ENCODE assay signal across 10 mouse cellular contexts in the genomic region with DNA sequence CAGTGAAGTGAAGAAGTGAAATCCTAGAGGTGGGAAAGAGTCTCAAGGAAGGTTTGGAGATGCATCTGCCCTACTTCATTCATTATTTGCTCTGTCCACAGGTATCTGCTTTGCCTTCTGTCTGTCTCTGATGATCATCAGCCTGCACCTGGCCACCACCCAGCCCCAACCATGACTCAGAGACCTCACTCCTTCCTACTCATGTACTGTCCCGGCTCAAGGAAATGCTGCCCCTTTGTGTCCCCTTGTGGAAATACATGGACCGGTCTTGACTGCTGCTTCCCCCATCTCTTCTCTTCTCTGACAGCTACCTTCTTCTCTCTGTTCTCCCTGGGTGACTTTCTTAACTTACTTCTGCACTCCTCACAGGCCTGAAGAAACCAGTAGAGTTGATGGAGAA. TPM values are rescaled to one million over a fixed set of nuclear protein-coding genes. Genes with fewer than 3 reads are reported as not detected.
DNase-seq lines count a peak whose midpoint lies in the region; ATAC-seq and TF ChIP-seq lines count a peak whose summit lies in the region.
"Had no signal": no experiment of that assay in that cellular context is flagged by ENCODE, and none has a peak within 500 bp of the region (broad histone marks: within the 10 kb centered on the region; RNA-seq: fewer than 3 reads in every experiment).

No protein-coding gene starts in this region.

- peak; percentile 54 for DNase-seq in adrenal gland, postnatal 10 days
- no peak for DNase-seq in adrenal gland, adult 18-20 months (ENCODE audit: low spot score in 2 of 2)
- DNase-seq in testis, postnatal 10 days (ENCODE audit: low spot score): peak; percentile 52
- DNase-seq in testis, postnatal 14 days (ENCODE audit: low spot score): no peak
- peak; percentile 64 for DNase-seq in stomach, postnatal 0 days (ENCODE audit: low spot score)
- DNase-seq in hindbrain, embryonic 10.5 days (ENCODE audit: low spot score): no peak
- DNase-seq in gastrocnemius, postnatal 25 days: no peak

- no peak overlapping the region for H3K9ac ChIP-seq in heart, embryonic 16.5 days (ENCODE audit: low read length)
- H3K9ac ChIP-seq in stomach, postnatal 0 days (ENCODE audit: low read length): no peak overlapping the region
- H3K9ac ChIP-seq: midbrain, embryonic 12.5 days had no signal

- 39% methylated on average over 2 of the region's 2 CpGs for WGBS in heart, embryonic 16.5 days
- 32% methylated on average over 2 of the region's 2 CpGs for WGBS in stomach, postnatal 0 days
- 48% methylated on average over 2 of the region's 2 CpGs for WGBS in hindbrain, embryonic 10.5 days

- no peaks in the 10 kb centered on the region for H3K4me1 ChIP-seq in heart, embryonic 16.5 days (ENCODE audit: control insufficient read depth, insufficient read depth, low read length)
- H3K4me1 ChIP-seq in stomach, postnatal 0 days (replicated peaks; ENCODE audit: control insufficient read depth, insufficient read depth): no peaks in the 10 kb centered on the region
- no peaks in the 10 kb centered on the region for H3K4me1 ChIP-seq in hindbrain, embryonic 10.5 days (replicated peaks)
- H3K4me1 ChIP-seq: midbrain, embryonic 12.5 days had no signal

- no peak overlapping the region for H3K27ac ChIP-seq in heart, embryonic 16.5 days (ENCODE audit: low read length)
- H3K27ac ChIP-seq in stomach, postnatal 0 days (replicated peaks): no peak overlapping the region
- no peak overlapping the region for H3K27ac ChIP-seq in hindbrain, embryonic 10.5 days
- H3K27ac ChIP-seq: midbrain, embryonic 12.5 days had no signal

- H3K4me3 ChIP-seq in heart, embryonic 16.5 days (ENCODE audit: low read length): no peak overlapping the region
- H3K4me3 ChIP-seq in stomach, postnatal 0 days (ENCODE audit: low read depth, low read length): no peak overlapping the region
- no peak overlapping the region for H3K4me3 ChIP-seq in hindbrain, embryonic 10.5 days
- H3K4me3 ChIP-seq: midbrain, embryonic 12.5 days had no signal

- H3K9me3 ChIP-seq in heart, embryonic 16.5 days (replicated peaks; ENCODE audit: control insufficient read depth, low read length): no peaks in the 10 kb centered on the region
- no peaks in the 10 kb centered on the region for H3K9me3 ChIP-seq in stomach, postnatal 0 days (ENCODE audit: control insufficient read depth, low read length)
- H3K9me3 ChIP-seq in hindbrain, embryonic 10.5 days: no peaks in the 10 kb centered on the region
- H3K9me3 ChIP-seq: midbrain, embryonic 12.5 days had no signal

- no peak for TF ChIP-seq EP300 in stomach, postnatal 0 days (optimal IDR thresholded peaks at IDR 0.05)

- ATAC-seq in heart, embryonic 16.5 days (replicated peaks; ENCODE audit: extremely low read depth, insufficient read depth, low FRiP score): peak; percentile 75
- ATAC-seq in stomach, postnatal 0 days (ENCODE audit: low FRiP score, low TSS enrichment): peak; percentile 82
- ATAC-seq: CD4-positive, CD25-positive, alpha-beta regulatory T cell, adult 4 months had no signal

- TF ChIP-seq CTCF in stomach, postnatal 0 days (IDR thresholded peaks at IDR 0.05; ENCODE audit: low read depth): peak; percentile 71

- no peaks in the 10 kb centered on the region for H3K36me3 ChIP-seq in heart, embryonic 16.5 days (ENCODE audit: control insufficient read depth, insufficient read depth)
- H3K36me3 ChIP-seq in stomach, postnatal 0 days (ENCODE audit: control insufficient read depth, insufficient read depth, low read length): no peaks in the 10 kb centered on the region
- no peaks in the 10 kb centered on the region for H3K36me3 ChIP-seq in hindbrain, embryonic 10.5 days
- H3K36me3 ChIP-seq: midbrain, embryonic 12.5 days had no signal

- no peaks in the 10 kb centered on the region for H3K27me3 ChIP-seq in heart, embryonic 16.5 days (ENCODE audit: control insufficient read depth, insufficient read depth, low read length)
- no peaks in the 10 kb centered on the region for H3K27me3 ChIP-seq in stomach, postnatal 0 days (ENCODE audit: control insufficient read depth, insufficient read depth, low read length)
- no peaks in the 10 kb centered on the region for H3K27me3 ChIP-seq in hindbrain, embryonic 10.5 days (ENCODE audit: insufficient read depth, poor library complexity, severe bottlenecking)
- H3K27me3 ChIP-seq: midbrain, embryonic 12.5 days had no signal

- H3K4me2 ChIP-seq in heart, embryonic 16.5 days (ENCODE audit: low read depth, low read length): no peak overlapping the region
- H3K4me2 ChIP-seq in stomach, postnatal 0 days (replicated peaks; ENCODE audit: low read depth): no peak overlapping the region
- H3K4me2 ChIP-seq: midbrain, embryonic 12.5 days had no signal

RNA-seq across cellular contexts. Expression of a gene that starts 8.0 kb away (rescaled TPM):
- 10 to 100 TPM; 56.6 to 61.4 TPM for total RNA-seq in adrenal gland, postnatal 10 days (2021)
- total RNA-seq in adrenal gland, adult 18-20 months (2021): 10 to 100 TPM; 58.2 to 60.1 TPM
- 80.6 and 80.9 TPM in 2 replicates for polyA plus RNA-seq in heart, embryonic 16.5 days (2015; fragmentation: Nextera tagmentation; extraction: Ambion mirVana)
- 58.2 and 58.7 TPM in 2 replicates for polyA plus RNA-seq in stomach, postnatal 0 days (2015; fragmentation: Nextera tagmentation; extraction: Ambion mirVana)
- polyA plus RNA-seq in hindbrain, embryonic 10.5 days (2016; fragmentation: Nextera tagmentation; extraction: Ambion mirVana): 150 and 153 TPM in 2 replicates
- 10 to 100 TPM; 50.0 to 50.1 TPM for total RNA-seq in gastrocnemius, postnatal 25 days (2021)

RNA-seq across cellular contexts. Expression of a gene that starts 26.2 kb away (rescaled TPM):
- total RNA-seq in adrenal gland, postnatal 10 days (2021): 10 to 100 TPM; 38.9 to 43.5 TPM
- total RNA-seq in adrenal gland, adult 18-20 months (2021): 10 to 100 TPM; 40.1 to 44.5 TPM
- polyA plus RNA-seq in heart, embryonic 16.5 days (2015; fragmentation: Nextera tagmentation; extraction: Ambion mirVana): 18.3 and 18.9 TPM in 2 replicates
- polyA plus RNA-seq in stomach, postnatal 0 days (2015; fragmentation: Nextera tagmentation; extraction: Ambion mirVana): 8.7 and 10.0 TPM in 2 replicates
- 32.6 and 51.1 TPM in 2 replicates for polyA plus RNA-seq in hindbrain, embryonic 10.5 days (2016; fragmentation: Nextera tagmentation; extraction: Ambion mirVana)
- 10 to 100 TPM; 26.4 to 29.1 TPM for total RNA-seq in gastrocnemius, postnatal 25 days (2021)

RNA-seq across cellular contexts. Expression of a gene that starts 44.7 kb away (rescaled TPM):
- 100 to 1,000 TPM; 277 to 296 TPM for total RNA-seq in adrenal gland, postnatal 10 days (2021)
- 100 to 1,000 TPM; 277 to 333 TPM for total RNA-seq in adrenal gland, adult 18-20 months (2021)
- 444 and 463 TPM in 2 replicates for polyA plus RNA-seq in heart, embryonic 16.5 days (2015; fragmentation: Nextera tagmentation; extraction: Ambion mirVana)
- 332 and 349 TPM in 2 replicates for polyA plus RNA-seq in stomach, postnatal 0 days (2015; fragmentation: Nextera tagmentation; extraction: Ambion mirVana)
- 705 and 825 TPM in 2 replicates for polyA plus RNA-seq in hindbrain, embryonic 10.5 days (2016; fragmentation: Nextera tagmentation; extraction: Ambion mirVana)
- total RNA-seq in gastrocnemius, postnatal 25 days (2021): 100 to 1,000 TPM; 137 to 146 TPM

RNA-seq across cellular contexts. Expression of a gene that starts 57.8 kb away (rescaled TPM):
- total RNA-seq in adrenal gland, postnatal 10 days (2021): 10 to 100 TPM; 71.2 to 78.8 TPM
- total RNA-seq in adrenal gland, adult 18-20 months (2021): 10 to 100 TPM; 94.3 to 94.4 TPM
- polyA plus RNA-seq in heart, embryonic 16.5 days (2015; fragmentation: Nextera tagmentation; extraction: Ambion mirVana): 49.4 and 54.0 TPM in 2 replicates
- 31.0 and 33.0 TPM in 2 replicates for polyA plus RNA-seq in stomach, postnatal 0 days (2015; fragmentation: Nextera tagmentation; extraction: Ambion mirVana)
- polyA plus RNA-seq in hindbrain, embryonic 10.5 days (2016; fragmentation: Nextera tagmentation; extraction: Ambion mirVana): 59.4 and 65.2 TPM in 2 replicates
- total RNA-seq in gastrocnemius, postnatal 25 days (2021): 10 to 100 TPM; 58.0 to 61.4 TPM

Comparison
In these comparisons a context has a peak if more than half of its experiments do, and no peak if none do; other contexts are left out.
1. DNase-seq: peak in adrenal gland, postnatal 10 days (single experiment), testis, postnatal 10 days (single experiment) and stomach, postnatal 0 days (single experiment); none in adrenal gland, adult 18-20 months (0 of 2), testis, postnatal 14 days (single experiment), hindbrain, embryonic 10.5 days (single experiment) and gastrocnemius, postnatal 25 days (single experiment).